Mouse (Mus musculus) lung, adult 2 months (tissue): ENCODE measurements at regions not wholly inside any gene's neighbourhood (a gene's known extent, or its start where the extent isn't known, plus 50 kb on each side); places are given as distances from the start of the nearest gene placed in this dataset.

Source experiments
- CTCF ChIP-seq: fragments of 200-500 bp; IDR thresholded peaks from 2 replicates; pipeline ENCODE4 v1.5.1; 2011; ENCODE audit warnings: mild to moderate bottlenecking, low read length, control low read depth; ENCODE audit not compliant: insufficient read depth
- POLR2A ChIP-seq: fragments of 200-500 bp; IDR thresholded peaks from 2 replicates; pipeline ENCODE4 v1.6.1; 2011; ENCODE audit warnings: low read depth, mild to moderate bottlenecking, control low read depth, low read length, borderline replicate concordance; ENCODE audit errors: extremely low read depth

DNA sequence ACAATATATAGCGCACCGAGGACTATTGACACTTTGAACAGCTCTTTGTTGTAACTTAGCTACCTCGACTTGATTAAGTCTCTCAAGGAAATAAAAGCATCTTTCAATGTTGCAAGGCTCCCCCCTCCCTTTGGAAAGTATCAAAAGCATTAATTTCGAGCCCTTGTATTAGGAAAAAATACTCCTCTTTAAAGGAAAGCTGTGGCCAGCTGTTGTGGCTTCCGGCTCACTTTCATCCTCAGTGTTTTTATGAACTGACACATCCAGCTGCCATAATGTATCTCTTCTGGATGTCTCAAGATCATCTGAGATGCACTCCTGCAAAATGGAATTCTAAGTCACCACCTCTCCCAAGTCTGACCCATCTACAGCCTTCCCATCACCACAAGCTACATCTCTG is 199.6 kb upstream of the Nabp1 start:
- TF ChIP-seq CTCF (no peak), POLR2A (no peak)
